Mouse (Mus musculus) duodenum, adult 2 months (tissue): ENCODE measurements around the gene Mcam. TPM values are rescaled to one million over a fixed set of nuclear protein-coding genes. Genes with fewer than 3 reads are reported as not detected.

ENCODE experiments used
- polyA plus RNA-seq: library from polyadenylated mRNA; depleted of rRNA; stranded (reverse); fragments of >200 nt; gene quantifications from 2 replicates; pipeline ENCODE4 v1.2.3, GENCODE M21; 2012; ENCODE audit warnings: low replicate concordance; rRNA removed

The Mcam gene
- 13.6 and 29.9 TPM in 2 replicates for polyA plus RNA-seq

GRCm38 (mm10) chr9:44134101-44134850 lies at the start of gene Mcam:
Gene Mcam, plus strand, starts transcription at chr9:44134469.

DNA sequence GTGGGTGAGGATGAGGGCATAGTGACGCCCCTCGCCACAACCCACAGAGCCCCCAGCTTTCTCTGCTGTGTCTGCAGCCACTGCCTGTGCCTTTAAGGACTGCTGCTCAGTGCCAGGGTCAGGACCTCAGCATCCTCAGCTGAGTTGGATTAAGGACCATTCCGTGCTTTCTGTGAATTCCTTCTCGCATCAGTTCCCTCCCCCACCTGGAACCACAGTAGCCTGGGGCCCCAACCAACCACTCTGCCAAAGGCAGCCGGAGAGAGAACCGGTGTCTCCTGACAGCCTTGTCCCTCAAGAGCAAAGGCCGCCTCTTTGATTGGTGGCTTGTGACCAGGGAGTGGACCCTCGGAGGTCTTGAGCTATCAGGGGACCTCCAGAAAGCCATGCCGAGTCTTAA lies 32.8 kb upstream of the Mcam start, which contains the start of gene Mfrp:
TSS of gene Mfrp (plus strand) at position 240 of the 400 bp plus-strand sequence.

GRCm38 (mm10) chr9:44107110-44107509 lies 27.2 kb upstream of the Mcam start, which contains the start of gene C1qtnf5:
Gene C1qtnf5, plus strand, starts transcription at chr9:44107245.

DNA sequence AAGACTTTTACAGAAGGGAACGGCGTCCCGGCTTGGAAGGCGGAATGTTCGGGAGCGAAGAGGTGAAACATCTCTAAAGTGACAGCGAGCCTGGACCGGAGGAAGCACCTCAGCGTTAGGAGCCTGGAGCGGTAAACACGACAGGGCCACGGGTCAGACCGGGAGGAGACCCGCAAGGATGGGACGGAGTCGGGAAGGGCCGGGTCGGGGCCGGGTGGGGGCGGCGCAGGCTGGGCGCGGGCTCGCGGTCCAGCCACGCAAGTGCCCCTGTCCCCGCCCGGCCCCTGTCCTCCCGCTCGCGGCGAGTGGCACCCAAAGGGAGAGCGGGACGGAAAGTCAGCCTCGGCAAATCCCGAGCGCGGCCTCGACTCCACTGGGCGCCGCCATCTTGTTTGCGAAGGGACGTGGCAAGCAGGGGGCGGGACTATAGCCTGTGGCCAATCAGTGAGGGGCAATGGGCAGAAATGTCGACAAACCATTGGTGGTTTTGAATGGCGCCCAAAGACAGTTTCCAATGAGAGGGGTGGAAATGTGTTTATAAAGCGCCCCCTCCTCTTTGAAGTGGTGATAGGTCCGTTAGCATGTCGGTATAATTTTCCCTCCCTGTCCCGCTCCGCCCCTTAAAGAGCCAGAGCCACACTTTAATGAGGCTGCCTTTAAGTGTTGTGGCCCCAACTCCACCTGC lies 21.0 kb upstream of the Mcam start, which contains the start of the genes Gm49380 and Rnf26:
TSS of gene Gm49380 (minus strand) at position 396 of the 685 bp plus-strand sequence.
TSS of gene Rnf26 (minus strand) at position 413 of the 685 bp plus-strand sequence.

Other genes starting within 250 kb of the Mcam start
- 24.0 and 29.4 TPM in 2 replicates for gene Thy1, start 91.1 kb upstream of the Mcam start, polyA plus RNA-seq
- 16.5 and 29.3 TPM in 2 replicates for gene Usp2, start 67.4 kb upstream of the Mcam start, polyA plus RNA-seq
- gene Mfrp, start 32.7 kb upstream of the Mcam start, polyA plus RNA-seq = 0.11 TPM in 1 of 2 replicates, not detected in the other
- 7.9 and 14.6 TPM in 2 replicates for gene C1qtnf5, start 27.2 kb upstream of the Mcam start, polyA plus RNA-seq
- 0.36 TPM in 1 of 2 replicates, not detected in the other for gene Gm49380, start 21.0 kb upstream of the Mcam start, polyA plus RNA-seq
- gene Rnf26, start 21.0 kb upstream of the Mcam start, polyA plus RNA-seq = 30.5 and 37.1 TPM in 2 replicates
- gene Cbl, start 99.6 kb downstream of the Mcam start, polyA plus RNA-seq = 3.6 and 3.9 TPM in 2 replicates
- not detected in 2 replicates for gene Ccdc153, start 106.2 kb downstream of the Mcam start, polyA plus RNA-seq
- 10.0 and 25.1 TPM in 2 replicates for gene Pdzd3, start 117.0 kb downstream of the Mcam start, polyA plus RNA-seq
- gene Nlrx1, start 134.1 kb downstream of the Mcam start, polyA plus RNA-seq = 4.2 and 5.8 TPM in 2 replicates
- 1.6 and 1.7 TPM in 2 replicates for gene Abcg4, start 154.1 kb downstream of the Mcam start, polyA plus RNA-seq
- gene Hinfp, start 171.2 kb downstream of the Mcam start, polyA plus RNA-seq = 14.2 and 16.9 TPM in 2 replicates
- gene C2cd2l, start 185.8 kb downstream of the Mcam start, polyA plus RNA-seq = 158 and 249 TPM in 2 replicates
- 40.0 and 42.8 TPM in 2 replicates for gene Dpagt1, start 191.6 kb downstream of the Mcam start, polyA plus RNA-seq
- 134 and 260 TPM in 2 replicates for gene H2afx, start 200.2 kb downstream of the Mcam start, polyA plus RNA-seq
- gene Hmbs, start 209.8 kb downstream of the Mcam start, polyA plus RNA-seq = 35.1 and 44.5 TPM in 2 replicates
- 13.9 and 17.1 TPM in 2 replicates for gene Vps11, start 227.2 kb downstream of the Mcam start, polyA plus RNA-seq
- gene Hyou1, start 245.0 kb downstream of the Mcam start, polyA plus RNA-seq = 42.8 and 52.8 TPM in 2 replicates